8 mouse cellular contexts compared by ENCODE assay signal in the genomic region with DNA sequence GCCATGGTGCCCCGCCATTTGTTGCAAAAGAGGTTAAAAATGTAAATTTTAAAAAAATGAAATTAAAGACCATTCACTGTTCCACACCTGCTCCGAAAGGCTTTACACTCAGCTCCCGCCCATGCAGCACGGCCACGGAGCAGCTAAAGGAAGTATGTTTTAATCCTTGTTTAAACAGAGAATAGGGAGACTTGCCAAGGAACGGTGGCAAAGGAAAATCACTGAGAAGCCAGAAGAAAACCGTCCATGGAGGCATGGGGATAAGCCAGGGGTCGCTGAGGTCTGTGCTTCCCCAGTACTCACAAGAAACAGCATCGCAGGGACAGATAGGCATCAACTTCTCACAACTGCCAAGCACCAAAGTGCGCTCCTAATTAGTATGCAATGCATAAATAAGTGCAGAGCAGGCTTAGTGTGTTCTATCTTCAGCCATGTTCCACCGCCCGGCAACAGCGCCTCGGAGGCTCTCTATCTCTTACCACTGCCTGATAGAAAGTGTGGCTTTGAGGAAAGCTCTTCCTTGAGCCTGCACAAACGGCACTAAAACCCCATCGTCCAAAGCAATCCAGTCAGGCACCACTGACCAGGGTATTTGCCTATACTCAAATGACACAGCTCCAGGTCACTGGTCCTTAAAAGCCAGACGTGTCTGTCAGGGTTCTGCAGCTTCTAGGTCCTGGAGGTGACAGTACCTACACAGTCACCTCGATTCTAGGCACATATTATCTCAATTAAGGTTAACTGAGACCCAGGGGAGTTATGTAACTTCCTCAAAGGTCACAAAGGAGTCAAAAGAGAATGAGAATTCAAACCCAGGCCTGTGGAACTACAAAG.
DNase-seq lines count a peak whose midpoint lies in the region; ATAC-seq and TF ChIP-seq lines count a peak whose summit lies in the region.

No protein-coding gene starts in this region.

- 15% methylated on average over 18 of the region's 18 CpGs for WGBS in forebrain, embryonic 16.5 days
- 23% methylated on average over 18 of the region's 18 CpGs for WGBS in kidney, postnatal 0 days
- 39% methylated on average over 18 of the region's 18 CpGs for WGBS in midbrain, embryonic 11.5 days

- peak overlapping the region; percentile 11; the same call in 1 of the 2 replicates for H3K4me3 ChIP-seq in forebrain, embryonic 16.5 days (replicated peaks; ENCODE audit: low read length)
- H3K4me3 ChIP-seq in kidney, postnatal 0 days (replicated peaks; ENCODE audit: low read depth, low read length), result no peak overlapping the region
- H3K4me3 ChIP-seq in midbrain, embryonic 11.5 days (ENCODE audit: low read depth, low read length), result no peak overlapping the region

- H3K4me2 ChIP-seq in forebrain, embryonic 16.5 days (ENCODE audit: low read length), result peak overlapping the region; percentile 37
- H3K4me2 ChIP-seq in kidney, postnatal 0 days (ENCODE audit: low read length), result peak overlapping the region; percentile 48
- peak overlapping the region; percentile 20; the same call in 1 of the 2 replicates for H3K4me2 ChIP-seq in midbrain, embryonic 11.5 days

- no peaks in the 10 kb centered on the region for H3K27me3 ChIP-seq in forebrain, embryonic 16.5 days (replicated peaks; ENCODE audit: control insufficient read depth, insufficient read depth, low read length)
- H3K27me3 ChIP-seq in kidney, postnatal 0 days (ENCODE audit: insufficient read depth, low read length), result no peaks in the 10 kb centered on the region
- H3K27me3 ChIP-seq in midbrain, embryonic 11.5 days (ENCODE audit: control insufficient read depth, insufficient read depth, low read length), result no peaks in the 10 kb centered on the region

- H3K27ac ChIP-seq in forebrain, embryonic 16.5 days (ENCODE audit: low read length), result no peak overlapping the region
- H3K27ac ChIP-seq in kidney, postnatal 0 days, result peak overlapping the region; percentile 38
- peak overlapping the region; percentile 25 for H3K27ac ChIP-seq in midbrain, embryonic 11.5 days (ENCODE audit: low read depth, low read length)

- peak; percentile 42 for ATAC-seq in forebrain, embryonic 16.5 days
- ATAC-seq in kidney, postnatal 0 days (replicated peaks; ENCODE audit: low FRiP score, low read depth), result peak; percentile 71
- peak; percentile 55 for ATAC-seq in midbrain, embryonic 11.5 days (ENCODE audit: low FRiP score)

- TF ChIP-seq CTCF in kidney, postnatal 0 days (IDR thresholded peaks at IDR 0.05; ENCODE audit: low read depth), result no peak

- H3K4me1 ChIP-seq in forebrain, embryonic 16.5 days (replicated peaks; ENCODE audit: control insufficient read depth, insufficient read depth, low read length), result peaks cover 55% of the 10 kb centered on the region
- peaks cover 26% of the 10 kb centered on the region for H3K4me1 ChIP-seq in kidney, postnatal 0 days (replicated peaks; ENCODE audit: insufficient read depth, low read length)
- peaks cover 32% of the 10 kb centered on the region for H3K4me1 ChIP-seq in midbrain, embryonic 11.5 days (ENCODE audit: control insufficient read depth, insufficient read depth, low read length)

- DNase-seq in frontal cortex, postnatal 36 days (ENCODE audit: low spot score in 2 of 2), result peak; percentile 22 to 39
- DNase-seq in frontal cortex, postnatal 25 days (ENCODE audit: low spot score in 2 of 2), result no peak
- DNase-seq in kidney, postnatal 0 days (ENCODE audit: low spot score), result peak; percentile 75
- DNase-seq in midbrain, embryonic 11.5 days (ENCODE audit: low spot score, missing footprints), result no peak
- DNase-seq in adrenal gland, postnatal 25 days, result no peak
- DNase-seq in thymus, postnatal 4 days, result no peak
- no peak for DNase-seq in right cerebral cortex, postnatal 36 days (ENCODE audit: low spot score in 2 of 2)

- H3K9me3 ChIP-seq in forebrain, embryonic 16.5 days (ENCODE audit: control insufficient read depth, low read length), result no peaks in the 10 kb centered on the region
- H3K9me3 ChIP-seq in kidney, postnatal 0 days (replicated peaks; ENCODE audit: low read length), result no peaks in the 10 kb centered on the region
- no peaks in the 10 kb centered on the region for H3K9me3 ChIP-seq in midbrain, embryonic 11.5 days (ENCODE audit: control insufficient read depth, low read length)

- no peak overlapping the region for H3K9ac ChIP-seq in forebrain, embryonic 16.5 days (replicated peaks; ENCODE audit: low read depth, low read length)
- H3K9ac ChIP-seq in kidney, postnatal 0 days (ENCODE audit: low read depth, low read length), result peak overlapping the region; percentile 0; the same call in 1 of the 2 replicates
- H3K9ac ChIP-seq in midbrain, embryonic 11.5 days (ENCODE audit: low read length), result 0 out of 2 replicates have a peak overlapping the region, but pooled peaks have one; percentile 39

- no peaks in the 10 kb centered on the region for H3K36me3 ChIP-seq in forebrain, embryonic 16.5 days (ENCODE audit: control insufficient read depth, insufficient read depth)
- H3K36me3 ChIP-seq in kidney, postnatal 0 days (ENCODE audit: insufficient read depth, low read length), result no peaks in the 10 kb centered on the region
- H3K36me3 ChIP-seq in midbrain, embryonic 11.5 days (ENCODE audit: control insufficient read depth, insufficient read depth, low read length), result no peaks in the 10 kb centered on the region

Comparison
In these comparisons a context has a peak if more than half of its experiments do, and no peak if none do; other contexts are left out.
1. DNase-seq: peak in frontal cortex, postnatal 36 days (2 of 2) and kidney, postnatal 0 days (single experiment); none in frontal cortex, postnatal 25 days (0 of 2), midbrain, embryonic 11.5 days (single experiment), adrenal gland, postnatal 25 days (single experiment), thymus, postnatal 4 days (single experiment) and right cerebral cortex, postnatal 36 days (0 of 2).
2. Peak in every context shown above with its lines, with median percentiles within 50 percentile points of each other: ATAC-seq and H3K4me2 ChIP-seq.